Mouse (Mus musculus) spleen, adult 2 months (tissue): ENCODE measurements around the gene 1500009C09Rik. TPM values are rescaled to one million over a fixed set of nuclear protein-coding genes. Genes with fewer than 3 reads are reported as not detected.

Experiments
- DNase-seq, 2 experiments: peaks; one replicate each; pipeline versions ENCODE4 v3.0.0 to v3.0.0-alpha.2; 2012 to 2021; ENCODE audit warnings: low spot score in 2 of 2, low read depth in 1 of 2
- H3K27ac ChIP-seq: fragments of 200-500 bp; 2 replicates; pipeline ENCODE4 v1.5.1; 2012; ENCODE audit warnings: low read length, inconsistent platforms; ENCODE audit not compliant: insufficient read depth
- H3K27me3 ChIP-seq: fragments of 200-500 bp; 2 replicates; pipeline ENCODE4 v1.6.1; 2012; ENCODE audit warnings: mild to moderate bottlenecking, moderate library complexity, low read length, inconsistent platforms; ENCODE audit not compliant: control insufficient read depth, insufficient read depth
- H3K36me3 ChIP-seq: fragments of 200-500 bp; 2 replicates; pipeline ENCODE4 v1.6.1; 2012; ENCODE audit warnings: mild to moderate bottlenecking, low read length, inconsistent platforms; ENCODE audit not compliant: control insufficient read depth, insufficient read depth
- H3K4me1 ChIP-seq: fragments of 200-500 bp; 2 replicates; pipeline ENCODE4 v1.6.1; 2011; ENCODE audit warnings: inconsistent platforms; ENCODE audit not compliant: control insufficient read depth, insufficient read depth, insufficient read length
- H3K4me3 ChIP-seq: fragments of 200-500 bp; 2 replicates; pipeline ENCODE4 v1.5.1; 2011; ENCODE audit warnings: mild to moderate bottlenecking, inconsistent platforms; ENCODE audit not compliant: insufficient read depth, insufficient read length; ENCODE audit errors: extremely low read depth
- CTCF ChIP-seq: fragments of 200-500 bp; IDR thresholded peaks from 2 replicates; pipeline ENCODE4 v1.5.1; 2011; ENCODE audit warnings: mild to moderate bottlenecking, inconsistent platforms; ENCODE audit not compliant: insufficient read depth, insufficient read length, insufficient replicate concordance; ENCODE audit errors: extremely low read depth
- POLR2A ChIP-seq: fragments of 200-500 bp; IDR thresholded peaks from 2 replicates; pipeline ENCODE4 v1.6.1; 2011; ENCODE audit warnings: low read depth, low read length, inconsistent platforms
- WGBS: fragments of 180-500 bp; shearing (Covaris S2); methylation state at CpG from one replicate; pipeline ENCODE4 v1.1.7; 2018; 5-methylcytosine and 5-hydroxymethylcytosine counted together
- polyA plus RNA-seq: library from polyadenylated mRNA; depleted of rRNA; stranded (reverse); fragments of >200 nt; gene quantifications from 2 replicates; pipeline ENCODE4 v1.2.3, GENCODE M21; 2012

The 1500009C09Rik gene
- polyA plus RNA-seq, 1 experiment: 0.08 TPM

- peaks cover 7% of the 10 kb centered on the region for H3K4me1 ChIP-seq
- H3K4me3 ChIP-seq: no peak overlapping the region
- H3K27me3 ChIP-seq: peaks cover 14% of the 10 kb centered on the region
- DNase-seq: no peak
- peaks cover 35% of the 10 kb centered on the region for H3K36me3 ChIP-seq
- 89% methylated on average over 30 of the region's 30 CpGs for WGBS
- no peak for TF ChIP-seq POLR2A
- no peak for TF ChIP-seq CTCF
- H3K27ac ChIP-seq: no peak overlapping the region
Measured at GRCm38 (mm10) chr15:82207504-82208219, 44.5 kb upstream of the 1500009C09Rik start.

DNA sequence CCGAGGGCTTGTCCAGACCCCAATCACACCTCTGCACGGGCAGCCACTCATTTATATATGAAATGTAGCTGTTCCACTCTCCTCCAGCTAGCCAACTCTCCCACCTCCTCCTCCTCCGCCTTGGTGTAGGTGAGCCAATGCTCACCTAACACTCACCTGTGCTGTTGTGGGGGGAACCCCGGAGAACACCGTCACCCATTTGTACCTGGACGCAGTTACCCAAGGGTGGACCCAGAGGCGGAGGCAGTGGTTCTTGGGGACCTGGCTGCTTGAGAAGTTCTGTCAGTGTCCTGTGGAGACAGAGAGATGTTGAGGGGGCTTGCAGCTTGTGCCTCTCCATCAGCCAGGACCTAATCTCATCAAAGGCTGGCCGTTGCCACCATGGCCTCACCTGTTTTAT lies 43.9 kb upstream of the 1500009C09Rik start:
- WGBS: 95% methylated on average over 8 of the region's 8 CpGs
- TF ChIP-seq POLR2A (no peak), CTCF (no peak)
- H3K27me3 ChIP-seq: peaks cover 18% of the 10 kb centered on the region
- no peak overlapping the region for H3K4me3 ChIP-seq
- no peak for DNase-seq
- H3K27ac ChIP-seq: no peak overlapping the region
- H3K4me1 ChIP-seq: peaks cover 7% of the 10 kb centered on the region
- H3K36me3 ChIP-seq: peaks cover 31% of the 10 kb centered on the region

- Histone ChIP-seq H3K36me3 (peaks cover 22% of the 10 kb centered on the region), H3K4me3 (no peak overlapping the region), H3K4me1 (peaks cover 7% of the 10 kb centered on the region), H3K27me3 (peaks cover 19% of the 10 kb centered on the region), H3K27ac (no peak overlapping the region)
- DNase-seq: no peak
- 88% methylated on average over 13 of the region's 13 CpGs for WGBS
- TF ChIP-seq POLR2A (no peak), CTCF (no peak)
Measured at GRCm38 (mm10) chr15:82209295-82210050, 42.7 kb upstream of the 1500009C09Rik start.

DNA sequence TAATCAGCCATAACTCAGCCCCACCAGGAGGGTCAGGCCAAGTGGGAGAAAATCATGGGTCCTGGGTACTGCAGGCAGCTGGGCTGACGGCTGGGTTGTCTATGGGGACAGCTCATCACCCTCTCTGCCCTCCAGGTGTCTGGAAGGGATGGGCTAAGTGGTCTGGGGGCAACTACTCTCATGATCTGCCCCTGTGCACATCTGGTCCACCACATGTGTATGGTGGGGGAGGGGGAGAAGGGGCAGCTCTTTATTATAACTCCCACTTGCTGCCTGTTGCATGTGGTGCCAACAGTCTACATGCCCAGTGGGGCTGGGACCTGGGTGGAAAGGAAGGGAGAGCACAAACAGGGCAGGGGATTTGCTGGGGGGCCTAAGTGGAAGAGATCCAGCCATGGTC lies 41.4 kb upstream of the 1500009C09Rik start:
- H3K4me3 ChIP-seq: no peak overlapping the region
- no peak for DNase-seq
- peaks cover 7% of the 10 kb centered on the region for H3K4me1 ChIP-seq
- H3K27ac ChIP-seq: no peak overlapping the region
- H3K36me3 ChIP-seq: peaks cover 13% of the 10 kb centered on the region
- H3K27me3 ChIP-seq: peaks cover 19% of the 10 kb centered on the region
- TF ChIP-seq CTCF (no peak), POLR2A (no peak)
- WGBS: 68% methylated on average over 1 of the region's 1 CpGs

DNA sequence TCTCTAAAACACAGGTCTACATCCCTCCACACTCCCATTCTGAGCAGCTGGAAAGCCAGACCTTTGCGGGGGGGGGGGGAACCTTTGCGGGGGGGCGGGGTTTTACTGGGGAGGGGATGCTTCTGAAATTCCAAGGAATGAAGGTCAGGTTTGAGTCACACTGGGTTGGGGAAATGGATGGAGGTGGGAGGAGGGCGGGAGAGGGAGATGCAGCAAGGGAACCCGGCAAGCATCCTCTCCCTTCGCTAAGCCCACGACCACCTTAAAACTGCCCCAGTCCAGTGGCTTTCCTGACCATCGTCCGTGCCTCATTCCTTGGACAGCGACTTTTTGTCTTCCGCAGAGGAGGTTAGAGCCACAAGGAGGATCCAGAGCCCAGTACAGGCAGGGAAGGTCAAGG lies 40.9 kb upstream of the 1500009C09Rik start:
- TF ChIP-seq CTCF: no peak
- no peak for TF ChIP-seq POLR2A
- DNase-seq: no peak
- H3K27ac ChIP-seq: no peak overlapping the region
- peaks cover 10% of the 10 kb centered on the region for H3K4me1 ChIP-seq
- H3K36me3 ChIP-seq: peaks cover 9% of the 10 kb centered on the region
- WGBS: 3% methylated on average over 11 of the region's 11 CpGs
- H3K4me3 ChIP-seq: peak overlapping the region; percentile 56; the same call in 1 of the 2 replicates
- H3K27me3 ChIP-seq: peaks cover 19% of the 10 kb centered on the region

- no peak for TF ChIP-seq POLR2A
- no peak for TF ChIP-seq CTCF
- peak overlapping the region; percentile 56 for H3K4me3 ChIP-seq
- DNase-seq: no peak
- peaks cover 17% of the 10 kb centered on the region for H3K4me1 ChIP-seq
- H3K36me3 ChIP-seq: peaks cover 5% of the 10 kb centered on the region; the same call in 1 of the 2 replicates
- 1% methylated on average over 107 of the region's 112 CpGs for WGBS
- peaks cover 19% of the 10 kb centered on the region for H3K27me3 ChIP-seq
- H3K27ac ChIP-seq: no peak overlapping the region
Measured at GRCm38 (mm10) chr15:82211911-82212751, 40.1 kb upstream of the 1500009C09Rik start.
